Mouse (Mus musculus) urinary bladder, postnatal 14 days (tissue): ENCODE results near the gene Catsperg2.
"Not testable (repeated sequence)": the region's sequence is repeated elsewhere in the genome, so short reads cannot be mapped to it uniquely, and the experiment has no call there.

Experiments used
- DNase-seq: peaks from one replicate; pipeline ENCODE4 v3.0.0; 2021; ENCODE audit warnings: low spot score

Gene Catsperg2

GRCm38 (mm10) chr7:29726860-29727259 is at the start of gene Catsperg2:
Catsperg2 (minus strand) TSS chr7:29727032.
- not testable (repeated sequence) for DNase-seq

- no peak for DNase-seq
Observed at GRCm38 (mm10) chr7:29776568-29776967, 49.7 kb upstream of the Catsperg2 start.

- DNase-seq, result no peak
Observed at GRCm38 (mm10) chr7:29774371-29774770, 47.5 kb upstream of the Catsperg2 start.

GRCm38 (mm10) chr7:29773503-29773902 is 46.7 kb upstream of the Catsperg2 start:
- DNase-seq, result no peak

- DNase-seq, result no peak
Observed at GRCm38 (mm10) chr7:29768980-29769379, 42.1 kb upstream of the Catsperg2 start.

GRCm38 (mm10) chr7:29768090-29768900 is 41.5 kb upstream of the Catsperg2 start, which contains the start of gene Zfp84:
Zfp84 (plus strand) TSS chr7:29768552.
- DNase-seq, result peak; percentile 85

GRCm38 (mm10) chr7:29767058-29767686 is 40.3 kb upstream of the Catsperg2 start:
- peak; percentile 77 for DNase-seq

GRCm38 (mm10) chr7:29764702-29765101 is 37.9 kb upstream of the Catsperg2 start:
- no peak for DNase-seq

GRCm38 (mm10) chr7:29760476-29760875 is 33.6 kb upstream of the Catsperg2 start:
- DNase-seq, result no peak

- no peak for DNase-seq
Observed at GRCm38 (mm10) chr7:29742258-29742657, 15.4 kb upstream of the Catsperg2 start.

- no peak for DNase-seq
Observed at GRCm38 (mm10) chr7:29728055-29728454, 1.2 kb upstream of the Catsperg2 start.

GRCm38 (mm10) chr7:29725461-29726142 is 1.2 kb downstream of the Catsperg2 start:
- DNase-seq, result not testable (repeated sequence)

- not testable (repeated sequence) for DNase-seq
Observed at GRCm38 (mm10) chr7:29708891-29709290, 17.9 kb downstream of the Catsperg2 start.

GRCm38 (mm10) chr7:29695231-29695630 is 31.6 kb downstream of the Catsperg2 start:
- not testable (repeated sequence) for DNase-seq

- DNase-seq, result no peak
Observed at GRCm38 (mm10) chr7:29681868-29682267, 45.0 kb downstream of the Catsperg2 start.
